Mouse (Mus musculus) MEL-GATA-1-ER (cell line): Measurements from ENCODE around the gene Ldb1.
A peak's percentile ranks its signal among the peaks of the same experiment; 100 is the strongest.
"Not testable (repeated sequence)": the region's sequence is repeated elsewhere in the genome, so short reads cannot be mapped to it uniquely, and the experiment has no call there.

ENCODE experiments used
- DNase-seq: peaks from one replicate; pipeline ENCODE4 v3.0.0-alpha.2; 2012; ENCODE audit warnings: low read depth; ENCODE audit errors: extremely low read depth

The Ldb1 gene

GRCm38 (mm10) chr19:46030196-46030983, 14.6 kb downstream of the Ldb1 start:
- DNase-seq, result no peak

DNA sequence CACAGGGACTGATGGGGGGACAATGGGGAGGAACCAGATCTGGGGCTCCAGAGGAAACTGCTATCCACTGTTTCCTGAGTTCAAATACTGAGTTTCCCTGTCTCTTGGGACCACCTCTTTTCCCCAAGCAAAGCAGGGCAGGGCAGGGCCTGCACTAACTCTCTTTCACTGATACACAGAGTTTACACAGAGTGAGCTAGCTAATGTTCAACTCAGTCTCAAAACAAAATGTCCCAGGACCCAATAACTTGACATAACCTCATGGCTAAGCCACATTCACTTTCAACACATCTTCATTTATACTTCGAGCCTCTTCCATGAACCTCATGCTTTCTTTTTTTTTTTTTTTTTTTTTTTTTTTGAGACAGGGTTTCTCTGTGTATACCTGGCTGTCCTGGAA, 15.4 kb downstream of the Ldb1 start:
- DNase-seq, result no peak

GRCm38 (mm10) chr19:46028747-46029320, 16.2 kb downstream of the Ldb1 start:
- peak; percentile 76 for DNase-seq

DNA sequence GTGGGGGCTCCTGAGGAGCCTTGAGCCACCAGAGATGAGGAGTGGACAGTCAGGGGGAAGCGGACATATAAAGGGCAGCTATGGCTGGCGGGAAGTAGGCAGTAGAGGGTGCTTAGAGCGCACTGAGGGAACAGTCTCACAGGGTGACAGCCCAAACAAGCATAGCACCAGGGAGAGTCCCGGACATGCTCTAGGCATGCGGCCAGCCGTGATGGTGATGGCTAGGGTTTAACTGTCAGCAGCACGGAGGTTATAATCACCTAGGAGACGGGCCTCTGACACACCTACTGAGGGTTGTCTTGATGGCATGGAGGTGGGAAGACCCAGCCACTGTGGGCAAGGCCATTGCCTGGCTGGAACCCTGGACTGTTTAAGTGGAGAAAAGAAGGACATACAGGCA, 18.4 kb downstream of the Ldb1 start:
- DNase-seq, result no peak

DNA sequence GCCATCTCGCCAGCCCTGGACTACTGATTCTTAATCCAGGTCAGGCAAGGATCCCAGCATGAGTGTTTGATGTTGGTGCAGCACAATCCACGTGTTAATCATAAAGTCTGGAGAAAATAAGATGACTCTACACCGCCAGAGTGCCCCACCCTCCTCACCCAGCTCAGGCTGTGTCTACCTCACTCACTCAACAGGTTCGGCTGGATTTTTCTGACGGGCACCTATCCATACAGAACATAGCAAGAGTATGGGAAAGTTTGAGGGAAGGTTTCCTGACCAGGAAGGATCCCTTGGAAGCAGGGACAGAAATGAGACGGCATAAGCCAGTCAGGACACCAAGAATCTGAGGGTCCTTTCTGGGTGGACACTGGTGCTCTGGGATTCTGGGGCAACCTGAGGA, 20.1 kb downstream of the Ldb1 start:
- DNase-seq, result no peak

DNA sequence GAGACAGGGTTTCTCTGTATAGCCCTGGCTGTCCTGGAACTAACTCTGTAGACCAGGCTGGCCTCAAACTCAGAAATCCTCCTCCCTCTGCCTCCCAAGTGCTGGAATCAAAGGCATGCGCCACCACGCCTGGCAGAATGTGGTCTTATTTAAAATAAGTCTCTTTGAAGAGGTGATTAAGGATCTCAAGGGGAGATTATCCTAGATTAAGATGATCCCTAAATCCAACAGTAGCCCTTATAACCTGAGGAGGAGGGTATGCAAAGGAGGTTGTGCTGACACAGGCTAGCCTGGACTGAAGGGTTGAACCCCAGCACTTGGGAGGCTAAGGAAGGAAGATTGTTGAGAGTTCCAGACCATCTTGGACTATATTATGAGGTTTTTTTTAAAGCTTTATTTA, 29.0 kb downstream of the Ldb1 start:
- no peak for DNase-seq

GRCm38 (mm10) chr19:46014572-46015178, 30.3 kb downstream of the Ldb1 start:
- DNase-seq, result peak; percentile 78

- no peak for DNase-seq
Observed at GRCm38 (mm10) chr19:46005680-46006079, 39.3 kb downstream of the Ldb1 start.

DNA sequence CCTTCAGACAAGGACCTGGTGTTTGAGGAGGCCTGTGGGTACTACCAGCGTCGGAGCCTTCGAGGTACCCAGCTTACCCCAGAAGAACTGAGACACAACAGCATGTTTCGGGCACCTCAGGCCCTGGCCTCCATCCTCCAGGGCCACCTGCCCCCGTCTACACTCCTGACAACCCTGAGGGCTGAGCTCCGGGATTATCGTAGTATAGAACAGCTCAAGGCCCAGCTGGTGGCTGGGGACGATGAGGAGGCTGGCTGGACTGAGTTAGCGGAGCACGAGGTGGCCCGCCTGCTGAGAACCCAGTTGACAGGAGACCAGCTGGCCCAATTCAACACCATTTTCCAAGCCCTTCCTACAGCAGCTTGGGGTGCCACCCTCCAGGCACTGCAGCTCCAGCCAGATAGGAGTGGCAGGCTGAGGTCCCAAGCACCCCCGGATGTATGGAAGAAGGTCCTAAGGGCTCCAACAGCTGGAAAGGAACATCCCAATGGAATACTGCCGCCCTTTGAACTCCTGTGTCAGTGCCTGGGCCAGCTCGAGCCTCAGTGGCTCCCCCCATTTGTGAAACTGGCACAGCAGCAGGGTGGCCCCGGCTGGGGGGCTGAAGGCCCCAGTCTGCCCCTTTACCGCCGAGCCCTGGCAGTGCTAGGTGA, 40.1 kb downstream of the Ldb1 start:
- no peak for DNase-seq

- DNase-seq, result peak; percentile 84
Observed at GRCm38 (mm10) chr19:46003371-46004226, 41.4 kb downstream of the Ldb1 start, which contains the start of gene Hps6. Hps6 (plus strand) TSS chr19:46003508.

DNA sequence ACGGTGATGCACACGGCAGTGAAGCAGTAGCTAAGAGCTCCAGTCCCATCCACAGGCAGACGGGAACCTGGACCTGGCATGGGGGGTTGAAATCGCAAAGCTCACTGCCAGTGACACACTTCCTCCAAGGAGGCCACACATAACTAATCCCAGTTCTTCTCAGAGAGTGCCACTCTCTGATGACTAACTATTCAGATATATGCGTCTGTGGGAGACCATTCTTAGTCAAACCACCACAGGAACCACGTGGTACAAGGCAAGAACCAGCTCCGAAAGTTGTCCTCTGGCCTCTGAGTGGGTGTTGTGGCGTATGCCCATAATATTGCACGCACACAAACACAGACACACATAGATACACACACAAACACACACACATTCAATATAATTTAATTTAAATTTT, 42.7 kb downstream of the Ldb1 start:
- no peak for DNase-seq

DNA sequence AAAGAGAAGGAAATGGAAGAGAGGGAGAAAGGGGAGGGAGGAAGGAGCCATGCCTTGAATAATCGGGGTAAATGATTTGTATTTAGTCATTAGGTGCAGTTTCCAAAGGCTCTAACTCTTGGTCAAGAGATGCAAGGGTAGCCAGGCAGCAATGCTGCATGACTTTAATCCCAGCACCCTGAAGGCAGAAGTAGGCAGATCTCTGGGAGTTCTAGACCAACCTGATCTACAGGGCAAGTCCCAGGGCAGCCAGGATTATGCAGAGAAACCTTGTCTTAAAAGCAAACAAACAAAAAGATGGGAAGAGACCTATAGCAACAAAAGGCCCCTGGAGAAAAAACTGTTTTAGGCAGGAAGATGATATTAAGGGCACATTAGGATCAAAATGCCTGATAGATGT, 45.6 kb downstream of the Ldb1 start:
- DNase-seq, result no peak

- no peak for DNase-seq
Observed at GRCm38 (mm10) chr19:45998694-45999217, 46.3 kb downstream of the Ldb1 start.

DNA sequence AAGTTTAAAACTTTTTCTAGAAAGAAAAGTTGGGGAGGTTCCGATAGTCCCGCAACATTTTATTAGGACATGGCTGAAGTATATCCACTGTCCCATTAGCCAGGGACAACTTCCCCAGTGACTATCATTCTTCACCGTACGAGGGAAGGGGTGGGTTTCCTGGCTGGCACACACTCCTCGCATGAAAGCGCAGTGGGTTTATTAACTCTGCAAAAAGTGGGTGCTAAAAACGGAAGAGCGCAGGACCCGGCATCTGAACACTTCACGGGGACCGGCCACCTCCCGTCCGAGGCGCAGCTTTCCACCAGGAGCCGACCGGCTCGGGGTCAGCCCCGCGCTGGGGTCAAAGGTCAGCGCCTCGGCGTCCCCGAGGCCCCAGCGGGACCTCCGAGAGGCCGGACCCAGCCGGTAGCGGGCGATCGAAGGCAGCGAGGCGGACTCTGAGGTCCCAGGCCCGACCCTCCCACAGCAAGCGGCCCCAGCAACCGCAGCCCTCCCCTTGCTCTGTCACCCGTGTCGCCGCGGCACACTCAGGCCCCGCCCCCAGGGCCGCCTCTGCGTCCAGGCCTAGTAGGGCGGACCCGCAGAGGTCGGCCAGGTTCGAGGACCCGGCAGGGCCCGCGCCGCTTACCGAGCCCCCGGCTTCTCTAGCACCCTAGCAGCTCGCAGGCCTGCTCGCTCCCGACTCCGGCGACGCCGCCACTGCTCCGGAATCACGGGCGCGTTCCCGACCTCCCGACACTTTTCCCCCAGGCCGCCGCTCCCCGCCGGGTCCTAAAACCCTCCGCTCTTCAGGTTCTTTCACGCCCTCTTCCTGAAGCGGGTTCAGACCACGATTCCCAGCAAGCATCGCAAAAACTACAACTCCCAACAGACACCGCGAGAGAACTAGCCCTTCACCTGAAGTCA, 47.0 kb downstream of the Ldb1 start, which contains the start of gene Armh3:
Gene Armh3, minus strand, starts transcription at position 704 of the 909 bp plus-strand sequence.
- DNase-seq, result peak; percentile 98

GRCm38 (mm10) chr19:45997365-45997764, 47.6 kb downstream of the Ldb1 start:
- DNase-seq, result peak; percentile 25

DNA sequence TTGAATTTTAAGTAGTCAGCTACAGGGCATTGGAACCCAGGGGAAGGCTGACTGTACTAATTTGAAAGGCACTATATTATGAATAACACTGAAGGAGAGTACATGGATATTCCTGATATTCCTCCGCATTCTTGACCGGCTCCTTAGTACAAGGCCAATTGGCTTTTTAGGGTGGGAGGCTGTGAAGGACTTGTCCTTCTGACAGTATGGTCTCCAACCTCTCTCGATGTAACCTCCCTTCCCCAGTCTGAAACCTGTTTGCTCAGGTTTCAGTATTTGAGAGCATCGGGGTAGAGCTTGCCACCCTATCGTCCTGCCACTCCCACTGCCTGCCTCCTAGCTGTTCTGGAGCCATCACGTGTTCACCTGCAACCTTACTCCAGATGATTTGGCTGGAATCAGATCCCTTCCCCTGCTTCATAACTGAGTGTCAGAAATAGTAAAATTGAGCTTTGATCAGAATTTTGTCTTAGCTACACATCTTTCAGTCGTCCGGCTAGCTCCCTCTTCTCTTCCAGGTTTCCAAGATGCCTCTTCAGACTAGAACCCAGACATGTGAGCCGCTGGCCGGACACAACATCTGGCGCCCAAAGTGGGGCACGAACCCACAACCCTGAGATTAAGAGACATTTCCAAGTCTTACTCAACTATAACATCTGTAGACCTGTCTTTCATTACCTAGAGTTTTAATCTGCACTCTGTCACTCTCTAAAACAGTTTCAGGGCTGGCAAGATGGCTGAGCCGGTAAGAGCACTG, 50.9 kb downstream of the Ldb1 start:
- DNase-seq, result no peak

DNA sequence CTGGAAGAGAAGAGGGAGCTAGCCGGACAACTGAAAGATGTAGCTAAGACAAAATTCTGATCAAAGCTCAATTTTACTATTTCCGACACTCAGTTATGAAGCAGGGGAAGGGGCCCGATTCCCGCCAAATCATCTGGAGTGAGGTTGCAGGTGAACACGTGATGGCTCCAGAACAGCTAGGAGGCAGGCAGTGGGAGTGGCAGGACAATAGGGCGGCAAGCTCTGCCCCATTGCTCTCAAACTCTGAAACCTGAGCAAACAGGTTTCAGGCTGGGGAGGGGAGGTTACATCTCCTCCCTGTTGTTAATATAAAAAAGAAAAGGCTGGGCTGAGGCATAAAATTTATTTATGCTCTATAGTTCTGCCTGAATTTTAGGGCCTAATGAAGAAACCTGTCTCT, 51.6 kb downstream of the Ldb1 start:
- not testable (repeated sequence) for DNase-seq

- DNase-seq, result no peak
Observed at GRCm38 (mm10) chr19:45991171-45991570, 53.8 kb downstream of the Ldb1 start.

DNA sequence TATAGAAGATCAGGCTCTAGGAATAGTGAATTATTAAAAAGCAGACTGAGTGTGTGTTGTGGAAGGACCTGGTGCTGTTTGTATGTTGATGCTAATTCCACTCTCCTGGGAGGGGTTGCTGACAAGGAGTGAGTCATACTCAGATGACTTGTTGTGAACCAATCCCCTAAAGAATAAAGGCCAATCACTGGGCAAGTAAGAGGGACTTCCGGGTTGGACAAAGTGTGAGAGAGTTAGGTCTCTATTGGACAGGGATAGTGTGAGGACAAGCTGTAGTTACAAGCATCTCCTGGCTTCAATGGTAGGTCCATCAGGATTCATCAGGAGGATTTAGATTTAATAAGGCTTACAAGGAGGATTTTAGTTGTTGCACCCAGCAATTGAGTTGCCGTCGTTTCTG, 56.8 kb downstream of the Ldb1 start:
- no peak for DNase-seq
